Mouse (Mus musculus) MEL (cell line): Measurements from ENCODE around the gene Psd. TPM values are rescaled to one million over a fixed set of nuclear protein-coding genes. Genes with fewer than 3 reads are reported as not detected.

ENCODE experiments used
- DNase-seq: peaks from one replicate; pipeline ENCODE4 v3.0.0; 2011; ENCODE audit warnings: low read depth, low spot score
- H3K27ac ChIP-seq: 2 replicates; pipeline ENCODE4 v1.5.1; 2012; ENCODE audit warnings: low read depth, mild to moderate bottlenecking, control low read depth, low read length, moderate library complexity; ENCODE audit not compliant: control insufficient read depth
- H3K27me3 ChIP-seq, 2 experiments: fragments of 150-350 bp in 1 of 2; sonication (generic) in 1 of 2; 2 replicates each; pipeline ENCODE4 v1.6.1; 2012; ENCODE audit warnings: low read length in 2 of 2, mild to moderate bottlenecking in 2 of 2, improper control_type of control experiment in 1 of 2, moderate library complexity in 1 of 2; ENCODE audit not compliant: insufficient read depth in 2 of 2, control insufficient read depth in 1 of 2
- H3K36me3 ChIP-seq, 2 experiments: 2 replicates each; pipeline ENCODE4 v1.6.1; 2012 to 2014; ENCODE audit warnings: low read length in 2 of 2, improper control_type of control experiment in 1 of 2, inconsistent platforms in 1 of 2, mild to moderate bottlenecking in 1 of 2; ENCODE audit not compliant: insufficient read depth in 2 of 2, control insufficient read depth in 1 of 2
- H3K4me1 ChIP-seq, 2 experiments: fragments of 150-350 bp in 1 of 2; sonication (generic) in 1 of 2; 2 replicates each; pipeline ENCODE4 v1.6.1; 2012; ENCODE audit warnings: low read length in 2 of 2, improper control_type of control experiment in 1 of 2, mild to moderate bottlenecking in 1 of 2; ENCODE audit not compliant: insufficient read depth in 2 of 2, control insufficient read depth in 1 of 2
- H3K4me3 ChIP-seq, 2 experiments: fragments of 150-350 bp in 1 of 2; sonication (generic) in 1 of 2; 2 replicates each; pipeline ENCODE4 v1.5.1; 2012; ENCODE audit warnings: low read depth in 2 of 2, low read length in 2 of 2, mild to moderate bottlenecking in 2 of 2, moderate library complexity in 2 of 2, control low read depth in 1 of 2, improper control_type of control experiment in 1 of 2; ENCODE audit not compliant: control insufficient read depth in 1 of 2, insufficient read depth in 1 of 2
- H3K79me2 ChIP-seq: 2 replicates; pipeline ENCODE4 v1.6.1; 2012; ENCODE audit warnings: mild to moderate bottlenecking, low read length, moderate library complexity; ENCODE audit not compliant: control insufficient read depth, poor library complexity, insufficient read depth
- H3K9ac ChIP-seq: 2 replicates; pipeline ENCODE4 v1.6.1; 2012; ENCODE audit warnings: low read depth, mild to moderate bottlenecking, control low read depth, low read length, moderate library complexity; ENCODE audit not compliant: control insufficient read depth, poor library complexity, severe bottlenecking
- H3K9me3 ChIP-seq: fragments of 150-350 bp; sonication (generic); replicated peaks from 2 replicates; pipeline ENCODE4 v1.6.1; 2012; ENCODE audit warnings: mild to moderate bottlenecking, low read length, improper control_type of control experiment, moderate library complexity; ENCODE audit not compliant: insufficient read depth
- CTCF ChIP-seq, 3 experiments: IDR thresholded peaks in 2 of 3; conservative IDR thresholded peaks in 1 of 3; 2 replicates each; pipeline ENCODE4 v1.5.1; 2011 to 2012; ENCODE audit warnings: low read length in 3 of 3, low read depth in 2 of 3, mild to moderate bottlenecking in 2 of 3, improper control_type of control experiment in 1 of 3, inconsistent platforms in 1 of 3, mixed read lengths in 1 of 3, moderate library complexity in 1 of 3; ENCODE audit not compliant: control insufficient read depth in 1 of 3, insufficient read depth in 1 of 3, poor library complexity in 1 of 3, severe bottlenecking in 1 of 3
- E2F4 ChIP-seq: IDR thresholded peaks from 2 replicates; pipeline ENCODE4 v1.6.1; 2011; ENCODE audit warnings: low read depth, low read length, improper control_type of control experiment, borderline replicate concordance
- ELF1 ChIP-seq: IDR thresholded peaks from 2 replicates; pipeline ENCODE4 v1.6.1; 2014; ENCODE audit warnings: low read depth, mild to moderate bottlenecking, inconsistent platforms, low read length, improper control_type of control experiment, moderate library complexity
- ETS1 ChIP-seq: IDR thresholded peaks from 2 replicates; pipeline ENCODE4 v1.6.1; 2012; ENCODE audit warnings: low read depth, mild to moderate bottlenecking, inconsistent platforms, low read length, improper control_type of control experiment, moderate library complexity
- GABPA ChIP-seq: IDR thresholded peaks from 2 replicates; pipeline ENCODE4 v1.6.1; 2012; ENCODE audit warnings: low read depth, mild to moderate bottlenecking, inconsistent platforms, low read length, improper control_type of control experiment, moderate library complexity
- HCFC1 ChIP-seq: IDR thresholded peaks from 2 replicates; pipeline ENCODE4 v1.6.1; 2012; ENCODE audit warnings: low read depth, mild to moderate bottlenecking, inconsistent platforms, low read length, improper control_type of control experiment, moderate library complexity
- JUND ChIP-seq: IDR thresholded peaks from 2 replicates; pipeline ENCODE4 v1.6.1; 2011; ENCODE audit warnings: low read depth, mild to moderate bottlenecking, improper control_type of control experiment, low read length
- MAFK ChIP-seq: IDR thresholded peaks from 2 replicates; pipeline ENCODE4 v1.6.1; 2011; ENCODE audit warnings: low read depth, mild to moderate bottlenecking, low read length, improper control_type of control experiment, borderline replicate concordance
- MAX ChIP-seq: IDR thresholded peaks from 2 replicates; pipeline ENCODE4 v1.6.1; 2011; ENCODE audit warnings: low read length, improper control_type of control experiment
- MAZ ChIP-seq: IDR thresholded peaks from 2 replicates; pipeline ENCODE4 v1.6.1; 2012; ENCODE audit warnings: low read depth, mild to moderate bottlenecking, inconsistent platforms, low read length, improper control_type of control experiment
- NRF1 ChIP-seq: IDR thresholded peaks from 2 replicates; pipeline ENCODE4 v1.6.1; 2014; ENCODE audit warnings: low read depth, mild to moderate bottlenecking, inconsistent platforms, low read length, improper control_type of control experiment, moderate library complexity; ENCODE audit not compliant: poor library complexity, insufficient read depth, severe bottlenecking
- POLR2A ChIP-seq, 2 experiments: IDR thresholded peaks; 2 replicates each; pipeline ENCODE4 v1.6.1; 2011 to 2012; ENCODE audit warnings: low read length in 2 of 2, mild to moderate bottlenecking in 2 of 2, control low read depth in 1 of 2, improper control_type of control experiment in 1 of 2, low read depth in 1 of 2, moderate library complexity in 1 of 2; ENCODE audit not compliant: control insufficient read depth in 1 of 2, insufficient read depth in 1 of 2, poor library complexity in 1 of 2
- POLR2AphosphoS5 ChIP-seq: IDR thresholded peaks from 2 replicates; pipeline ENCODE4 v1.6.1; 2012; ENCODE audit warnings: low read depth, borderline replicate concordance, mild to moderate bottlenecking, inconsistent platforms, low read length, moderate library complexity, mixed read lengths
- SIN3A ChIP-seq: IDR thresholded peaks from 2 replicates; pipeline ENCODE4 v1.6.1; 2012; ENCODE audit warnings: low read length, improper control_type of control experiment, inconsistent platforms
- SMC3 ChIP-seq: IDR thresholded peaks from 2 replicates; pipeline ENCODE4 v1.6.1; 2011; ENCODE audit warnings: low read depth, low read length, improper control_type of control experiment
- TCF12 ChIP-seq: IDR thresholded peaks from 2 replicates; pipeline ENCODE4 v1.6.1; 2014; ENCODE audit warnings: low read depth, mild to moderate bottlenecking, inconsistent platforms, low read length, improper control_type of control experiment, moderate library complexity
- USF2 ChIP-seq, 2 experiments: IDR thresholded peaks; 2 replicates each; pipeline ENCODE4 v1.6.1; 2011 to 2012; ENCODE audit warnings: improper control_type of control experiment in 2 of 2, low read length in 2 of 2, borderline replicate concordance in 1 of 2, inconsistent platforms in 1 of 2, low read depth in 1 of 2, mild to moderate bottlenecking in 1 of 2; ENCODE audit not compliant: insufficient read depth in 1 of 2
- ZKSCAN1 ChIP-seq: IDR thresholded peaks from 2 replicates; pipeline ENCODE4 v1.6.1; 2012; ENCODE audit warnings: low read depth, mild to moderate bottlenecking, inconsistent platforms, low read length, improper control_type of control experiment, moderate library complexity
- ZMIZ1 ChIP-seq: IDR thresholded peaks from 2 replicates; pipeline ENCODE4 v1.6.1; 2012; ENCODE audit warnings: low read depth, mild to moderate bottlenecking, inconsistent platforms, low read length, improper control_type of control experiment, moderate library complexity
- polyA plus RNA-seq, 2 experiments: library from polyadenylated mRNA; stranded (reverse) in 1 of 2; unstranded in 1 of 2; fragments of >175 nt in 1 of 2; fragments of >200 nt in 1 of 2; gene quantifications; 2 replicates each; pipeline versions ENCODE4 v1.2.1 to v1.2.4; 2012; ENCODE audit warnings: low replicate concordance in 2 of 2, low read depth in 1 of 2; ENCODE audit not compliant: insufficient read length in 2 of 2, insufficient read depth in 1 of 2, missing spikeins in 1 of 2
- total RNA-seq: library from RNA; depleted of rRNA; stranded (reverse); fragments of 300-350 nt; gene quantifications from 2 replicates; pipeline ENCODE4 v1.2.3, GENCODE M21; 2012

The Psd gene
- total and polyA plus RNA-seq, 3 experiments: 4.5 to 17.2 TPM; not detected in 1

DNA sequence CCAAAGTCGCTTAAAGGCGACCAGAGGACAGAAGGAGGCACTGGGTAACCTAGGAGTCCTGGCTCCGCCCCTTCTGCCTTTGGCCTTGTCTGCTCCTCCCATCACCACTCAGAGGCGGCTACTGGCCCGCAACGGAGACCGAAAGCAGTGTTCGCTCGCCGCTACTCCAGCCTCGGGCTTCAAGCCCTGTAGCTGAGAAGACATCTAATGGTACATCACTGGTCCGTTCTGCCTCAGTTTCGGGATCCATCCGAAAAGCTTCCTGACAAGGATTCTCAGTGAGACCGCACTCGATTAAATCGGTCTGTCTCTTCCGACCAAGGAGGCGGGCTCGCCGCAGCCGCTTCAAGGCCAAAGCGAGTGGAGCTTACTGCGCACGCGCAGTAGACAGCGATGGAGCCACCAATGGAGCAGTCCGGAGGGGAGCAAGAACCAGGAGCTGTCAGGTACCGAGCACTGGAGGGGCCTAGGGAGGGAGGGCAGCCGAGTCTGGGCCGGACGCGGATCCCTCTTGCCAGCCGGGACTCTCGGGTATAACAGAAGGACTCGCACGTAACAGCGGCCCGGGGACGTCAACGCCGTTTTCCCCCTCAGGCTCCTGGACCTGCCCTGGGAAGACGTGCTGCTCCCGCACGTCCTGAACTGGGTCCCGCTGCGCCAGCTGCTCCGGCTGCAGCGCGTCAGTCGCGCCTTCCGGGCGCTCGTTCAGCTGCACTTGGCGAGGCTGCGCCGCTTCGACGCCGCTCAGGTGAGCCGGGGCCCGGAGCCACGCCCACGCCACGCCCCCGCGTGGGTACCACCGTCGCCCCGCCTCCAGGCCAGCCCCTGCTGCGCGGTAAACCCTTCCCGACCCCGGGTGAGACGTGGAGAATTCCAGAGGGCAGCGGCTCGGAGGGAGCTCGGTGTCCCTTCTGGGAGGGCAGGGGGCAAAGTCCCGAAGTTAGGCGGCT lies 1.4 kb upstream of the Psd start, which contains the start of gene Fbxl15 (continued):
- TF ChIP-seq GABPA (no peak), MAFK (no peak)

DNA sequence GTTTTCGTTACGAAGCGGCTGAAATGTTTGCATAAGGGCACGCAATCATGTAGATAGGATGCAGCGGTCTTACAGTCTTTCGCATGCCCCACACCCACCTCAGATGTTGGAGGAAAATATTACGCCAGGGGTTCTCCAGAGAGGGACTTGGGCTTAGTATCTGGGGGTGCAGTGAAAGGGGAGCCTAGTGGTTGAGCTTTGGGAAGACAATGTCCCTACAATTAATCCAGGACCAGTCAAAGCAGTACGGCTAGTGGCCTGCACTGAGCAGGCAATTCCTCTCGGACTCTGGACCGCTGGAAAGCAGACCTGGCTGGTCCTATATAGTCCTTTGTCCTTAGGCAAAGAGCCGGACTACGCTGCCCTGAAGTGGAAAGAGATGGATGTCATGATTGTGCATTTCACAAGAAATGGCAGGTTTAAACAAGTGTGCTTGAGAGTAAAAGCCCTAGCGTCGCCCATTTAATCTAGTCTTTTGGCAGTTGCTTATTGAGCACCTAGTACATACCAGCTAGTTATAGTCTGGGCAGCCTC lies 642 bp upstream of the Psd start:
- peaks cover 2% of the 10 kb centered on the region; the same call in 1 of the 2 replicates for H3K79me2 ChIP-seq
- no peaks in the 10 kb centered on the region for H3K27me3 ChIP-seq
- H3K4me1 ChIP-seq: peaks cover 0 to 18% of the 10 kb centered on the region in 2 experiments; a peak in 2 of 4 replicates
- H3K9ac ChIP-seq: peak overlapping the region; percentile 75
- H3K27ac ChIP-seq: peak overlapping the region; percentile 10
- H3K9me3 ChIP-seq: no peaks in the 10 kb centered on the region
- H3K36me3 ChIP-seq: peaks cover 0 to 5% of the 10 kb centered on the region in 2 experiments; a peak in 2 of 4 replicates
- peak overlapping the region; percentile 78 to 85 for H3K4me3 ChIP-seq
- TF ChIP-seq USF2 (IDR thresholded peaks at IDR 0.05; ENCODE audit: borderline replicate concordance in 1 of 2, insufficient read depth in 1 of 2, low read depth in 1 of 2, low read length in 2 of 2) (no peak), NRF1 (peak; percentile 20; the same call in 1 of the 2 replicates), JUND (no peak), SIN3A (no peak), MAX (0 out of 2 replicates have a peak, but pooled peaks have one; percentile 24), SMC3 (no peak), ETS1 (no peak), TCF12 (no peak), CTCF (IDR thresholded peaks at IDR 0.05 in 2 of 3, conservative IDR thresholded peaks at IDR 0.05 in 1 of 3; ENCODE audit: control insufficient read depth in 1 of 3, insufficient read depth in 1 of 3, low read depth in 2 of 3, low read length in 3 of 3, poor library complexity in 1 of 3, severe bottlenecking in 1 of 3) (no peak), MAZ (no peak), HCFC1 (no peak)
- DNase-seq: peak; percentile 69

DNA sequence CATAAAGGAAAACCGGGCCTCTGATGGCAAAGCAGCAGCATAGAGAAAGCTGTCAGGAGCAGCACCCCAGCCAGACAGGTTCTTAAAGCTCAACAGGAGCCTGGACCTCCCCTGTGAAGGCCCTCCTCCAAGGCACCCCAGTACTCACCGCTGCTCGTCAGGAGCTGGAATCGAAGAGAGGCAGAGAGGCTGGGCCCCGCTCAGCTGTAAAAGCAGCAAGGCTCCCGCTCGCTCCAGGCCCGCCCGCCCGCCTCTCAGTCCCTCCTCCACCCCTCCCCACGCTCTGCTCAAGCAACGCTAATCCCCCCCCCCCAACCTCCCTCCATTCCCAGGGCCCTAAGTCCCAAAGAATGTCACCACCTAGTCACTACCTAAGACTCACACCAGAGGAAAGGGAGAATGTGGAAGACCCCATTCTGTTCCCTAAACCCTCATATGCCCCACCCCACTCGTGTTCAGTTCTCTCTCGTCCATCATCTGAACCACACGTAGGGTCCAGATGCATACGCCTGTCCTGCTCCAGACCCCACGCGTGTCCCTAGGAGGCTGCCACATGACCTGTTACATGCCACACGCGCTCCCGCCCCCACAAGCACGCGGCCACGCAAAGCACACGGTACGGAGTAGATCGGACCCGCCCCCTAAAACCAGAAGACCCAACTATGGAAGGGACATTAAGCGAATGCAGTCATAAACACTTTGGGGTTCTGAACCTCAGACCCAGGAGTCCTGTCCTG lies 769 bp downstream of the Psd start:
- Histone ChIP-seq H3K4me1 (peaks cover 0 to 23% of the 10 kb centered on the region in 2 experiments; a peak in 2 of 4 replicates), H3K4me3 (no peak overlapping the region), H3K27me3 (no peaks in the 10 kb centered on the region), H3K27ac (no peak overlapping the region), H3K79me2 (peaks cover 2% of the 10 kb centered on the region; the same call in 1 of the 2 replicates), H3K9ac (no peak overlapping the region), H3K9me3 (no peaks in the 10 kb centered on the region), H3K36me3 (peaks cover 0 to 7% of the 10 kb centered on the region in 2 experiments; a peak in 2 of 4 replicates)
- TF ChIP-seq POLR2AphosphoS5 (no peak), CTCF (IDR thresholded peaks at IDR 0.05 in 2 of 3, conservative IDR thresholded peaks at IDR 0.05 in 1 of 3; ENCODE audit: control insufficient read depth in 1 of 3, insufficient read depth in 1 of 3, low read depth in 2 of 3, low read length in 3 of 3, poor library complexity in 1 of 3, severe bottlenecking in 1 of 3) (no peak), ZMIZ1 (no peak), POLR2A (IDR thresholded peaks at IDR 0.05; ENCODE audit: control insufficient read depth in 1 of 2, insufficient read depth in 1 of 2, low read depth in 1 of 2, low read length in 2 of 2, poor library complexity in 1 of 2) (no peak), E2F4 (no peak), SIN3A (no peak), ETS1 (no peak), GABPA (no peak), ZKSCAN1 (no peak), TCF12 (no peak), ELF1 (no peak)
- no peak for DNase-seq
